Mouse (Mus musculus) CH12.LX (cell line): ENCODE measurements around the gene Atg10. TPM values are rescaled to one million over a fixed set of nuclear protein-coding genes. Genes with fewer than 3 reads are reported as not detected.

Experiments used
- DNase-seq: peaks from one replicate; pipeline ENCODE4 v3.0.0-alpha.2; 2013; ENCODE audit errors: extremely low read depth
- H3K27ac ChIP-seq: 2 replicates; pipeline ENCODE4 v1.5.1; 2012; ENCODE audit warnings: low read depth, mild to moderate bottlenecking, control low read depth, moderate library complexity; ENCODE audit not compliant: insufficient read depth
- H3K27me3 ChIP-seq: replicated peaks from 2 replicates; pipeline ENCODE3; 2012; ENCODE audit warnings: inconsistent platforms
- H3K36me3 ChIP-seq, 2 experiments: replicated peaks in 1 of 2; 2 replicates each; pipeline versions ENCODE3 to v1.6.1; 2012; ENCODE audit warnings: inconsistent platforms in 1 of 2, low read length in 1 of 2, mild to moderate bottlenecking in 1 of 2, mixed read lengths in 1 of 2, moderate library complexity in 1 of 2; ENCODE audit not compliant: control insufficient read depth in 1 of 2, insufficient read depth in 1 of 2
- H3K4me1 ChIP-seq, 2 experiments: 2 replicates each; pipeline ENCODE4 v1.6.1; 2012; ENCODE audit warnings: inconsistent platforms in 1 of 2, moderate library complexity in 1 of 2; ENCODE audit not compliant: insufficient read depth in 2 of 2, control insufficient read depth in 1 of 2
- H3K4me2 ChIP-seq: 2 replicates; pipeline ENCODE4 v1.6.1; 2012; ENCODE audit warnings: low read depth, mild to moderate bottlenecking, control low read depth; ENCODE audit not compliant: poor library complexity, insufficient read depth, severe bottlenecking
- H3K4me3 ChIP-seq, 3 experiments: fragments of 150-350 bp in 1 of 3; sonication (generic) in 1 of 3; replicated peaks in 1 of 3; 2 replicates each; pipeline versions ENCODE3 to v1.5.1; 2011 to 2012; ENCODE audit warnings: low read depth in 2 of 3, low read length in 2 of 3, mild to moderate bottlenecking in 2 of 3, moderate library complexity in 2 of 3, control low read depth in 1 of 3, improper control_type of control experiment in 1 of 3, inconsistent platforms in 1 of 3, mixed read lengths in 1 of 3; ENCODE audit not compliant: poor library complexity in 1 of 3
- H3K79me2 ChIP-seq: replicated peaks from 2 replicates; pipeline ENCODE4 v1.6.1; 2012; ENCODE audit warnings: mild to moderate bottlenecking, moderate library complexity; ENCODE audit not compliant: control insufficient read depth, poor library complexity, insufficient read depth, severe bottlenecking; ENCODE audit errors: extremely low read depth
- H3K9ac ChIP-seq: 2 replicates; pipeline ENCODE4 v1.6.1; 2012; ENCODE audit warnings: low read depth, mild to moderate bottlenecking, control low read depth, moderate library complexity; ENCODE audit not compliant: insufficient read depth
- H3K9me3 ChIP-seq: replicated peaks from 2 replicates; pipeline ENCODE3; 2012; ENCODE audit warnings: low read length, inconsistent platforms, mixed read lengths
- BHLHE40 ChIP-seq: IDR thresholded peaks from 2 replicates; pipeline ENCODE4 v1.6.1; 2011; ENCODE audit warnings: mild to moderate bottlenecking, low read depth, low read length, improper control_type of control experiment
- CTCF ChIP-seq, 2 experiments: IDR thresholded peaks in 1 of 2; conservative IDR thresholded peaks in 1 of 2; 2 replicates each; pipeline ENCODE4 v1.5.1; 2011 to 2012; ENCODE audit warnings: low read depth in 2 of 2, low read length in 2 of 2, improper control_type of control experiment in 1 of 2, inconsistent platforms in 1 of 2, mild to moderate bottlenecking in 1 of 2, moderate library complexity in 1 of 2
- ELF1 ChIP-seq: IDR thresholded peaks from 2 replicates; pipeline ENCODE4 v1.6.1; 2014; ENCODE audit warnings: low read depth, mild to moderate bottlenecking, inconsistent platforms, low read length, improper control_type of control experiment
- ETS1 ChIP-seq: conservative IDR thresholded peaks from 2 replicates; pipeline ENCODE4 v1.6.1; 2012; ENCODE audit warnings: low read depth, mild to moderate bottlenecking, inconsistent platforms, low read length, improper control_type of control experiment, moderate library complexity
- HCFC1 ChIP-seq: IDR thresholded peaks from 2 replicates; pipeline ENCODE4 v1.6.1; 2012; ENCODE audit warnings: low read depth, mild to moderate bottlenecking, inconsistent platforms, low read length, improper control_type of control experiment
- IRF4 ChIP-seq: IDR thresholded peaks from 2 replicates; pipeline ENCODE4 v1.6.1; 2014; ENCODE audit warnings: low read depth, mild to moderate bottlenecking, inconsistent platforms, low read length, improper control_type of control experiment
- JUN ChIP-seq: IDR thresholded peaks from 2 replicates; pipeline ENCODE4 v1.6.1; 2011; ENCODE audit warnings: low read depth, mild to moderate bottlenecking, low read length, improper control_type of control experiment, moderate library complexity; ENCODE audit not compliant: insufficient read depth
- JUND ChIP-seq: conservative IDR thresholded peaks from 2 replicates; pipeline ENCODE4 v1.6.1; 2011; ENCODE audit warnings: low read depth, low read length, improper control_type of control experiment
- KAT2A ChIP-seq: IDR thresholded peaks from 2 replicates; pipeline ENCODE4 v1.6.1; 2012; ENCODE audit warnings: low read length, improper control_type of control experiment, inconsistent platforms; ENCODE audit not compliant: insufficient replicate concordance
- MAX ChIP-seq: IDR thresholded peaks from 2 replicates; pipeline ENCODE4 v1.6.1; 2011; ENCODE audit warnings: low read length, improper control_type of control experiment
- MAZ ChIP-seq: IDR thresholded peaks from 2 replicates; pipeline ENCODE4 v1.6.1; 2012; ENCODE audit warnings: low read depth, mild to moderate bottlenecking, inconsistent platforms, low read length, improper control_type of control experiment, moderate library complexity
- MXI1 ChIP-seq: IDR thresholded peaks from 2 replicates; pipeline ENCODE4 v1.6.1; 2011; ENCODE audit warnings: mild to moderate bottlenecking, low read depth, low read length, improper control_type of control experiment
- PAX5 ChIP-seq: IDR thresholded peaks from 2 replicates; pipeline ENCODE4 v1.6.1; 2012; ENCODE audit warnings: low read length, inconsistent platforms, mixed read lengths
- POLR2A ChIP-seq: IDR thresholded peaks from 2 replicates; pipeline ENCODE4 v1.6.1; 2011; ENCODE audit warnings: low read depth, mild to moderate bottlenecking, improper control_type of control experiment, low read length
- POLR2AphosphoS2 ChIP-seq: IDR thresholded peaks from 2 replicates; pipeline ENCODE4 v1.6.1; 2011; ENCODE audit warnings: low read depth, low read length, improper control_type of control experiment
- SIN3A ChIP-seq: IDR thresholded peaks from 2 replicates; pipeline ENCODE4 v1.6.1; 2012; ENCODE audit warnings: low read length, improper control_type of control experiment, inconsistent platforms
- TBP ChIP-seq: conservative IDR thresholded peaks from 2 replicates; pipeline ENCODE4 v1.6.1; 2011; ENCODE audit warnings: low read depth, low read length, improper control_type of control experiment
- USF1 ChIP-seq: IDR thresholded peaks from 2 replicates; pipeline ENCODE4 v1.6.1; 2014; ENCODE audit warnings: low read depth, mild to moderate bottlenecking, inconsistent platforms, low read length, improper control_type of control experiment
- USF2 ChIP-seq: conservative IDR thresholded peaks from 2 replicates; pipeline ENCODE4 v1.6.1; 2011; ENCODE audit warnings: low read depth, low read length, improper control_type of control experiment
- ZMIZ1 ChIP-seq: IDR thresholded peaks from 2 replicates; pipeline ENCODE4 v1.6.1; 2012; ENCODE audit warnings: low read depth, mild to moderate bottlenecking, inconsistent platforms, low read length, improper control_type of control experiment
- dilution Hi-C: fragments of 300-500 bp; cut with MboI; formaldehyde crosslinking; loops from 2 replicates; pipeline ENCODE4 v1.14.3; 2020; ENCODE audit warnings: low sequenced_read_pairs; ENCODE audit not compliant: extremely low pct_unique_long_range_greater_than_20kb, extremely low pct_ligation_motif_present
- in situ Hi-C: fragments of 300-500 bp; cut with MboI; formaldehyde crosslinking; loops from 3 replicates; pipeline ENCODE4 v1.14.3; 2019; ENCODE audit warnings: low sequenced_read_pairs, low pct_ligation_motif_present, low pct_unique_long_range_greater_than_20kb, mixed read lengths
- polyA plus RNA-seq: library from polyadenylated mRNA; unstranded; fragments of >175 nt; gene quantifications from 2 replicates; pipeline ENCODE4 v1.2.1, GENCODE M21; 2012; ENCODE audit warnings: low read depth; ENCODE audit not compliant: insufficient read length
- total RNA-seq, 2 experiments: library from RNA; depleted of rRNA; stranded (reverse); fragments of 300-350 nt in 1 of 2; fragments of >200 nt in 1 of 2; gene quantifications; 2 replicates each; pipeline ENCODE4 v1.2.3; 2012 to 2014

Gene Atg10
- total and polyA plus RNA-seq, 3 experiments: 3.4 to 7.2 (median 4.2) TPM

- Histone ChIP-seq H3K27me3 (no peaks in the 10 kb centered on the region), H3K9ac (no peak overlapping the region), H3K36me3 (no peaks in the 10 kb centered on the region), H3K4me2 (no peak overlapping the region), H3K79me2 (no peaks in the 10 kb centered on the region), H3K27ac (no peak overlapping the region), H3K4me3 (no peak overlapping the region), H3K9me3 (peaks cover 2% of the 10 kb centered on the region), H3K4me1 (no peaks in the 10 kb centered on the region)
- in situ Hi-C loops: no loop called here
- no peak for DNase-seq
- dilution Hi-C loops: no loop called here
- TF ChIP-seq POLR2A (no peak), USF2 (no peak), SIN3A (no peak), HCFC1 (no peak), PAX5 (no peak), TBP (no peak), ELF1 (no peak), MXI1 (no peak), JUND (no peak), POLR2AphosphoS2 (no peak), ETS1 (no peak), JUN (no peak), USF1 (no peak), KAT2A (no peak), CTCF (conservative IDR thresholded peaks at IDR 0.05 in 1 of 2, IDR thresholded peaks at IDR 0.05 in 1 of 2; ENCODE audit: low read depth in 2 of 2, low read length in 2 of 2) (no peak), MAZ (no peak)
Measured at GRCm38 (mm10) chr13:91046851-91047250, 176.9 kb downstream of the Atg10 start.

DNA sequence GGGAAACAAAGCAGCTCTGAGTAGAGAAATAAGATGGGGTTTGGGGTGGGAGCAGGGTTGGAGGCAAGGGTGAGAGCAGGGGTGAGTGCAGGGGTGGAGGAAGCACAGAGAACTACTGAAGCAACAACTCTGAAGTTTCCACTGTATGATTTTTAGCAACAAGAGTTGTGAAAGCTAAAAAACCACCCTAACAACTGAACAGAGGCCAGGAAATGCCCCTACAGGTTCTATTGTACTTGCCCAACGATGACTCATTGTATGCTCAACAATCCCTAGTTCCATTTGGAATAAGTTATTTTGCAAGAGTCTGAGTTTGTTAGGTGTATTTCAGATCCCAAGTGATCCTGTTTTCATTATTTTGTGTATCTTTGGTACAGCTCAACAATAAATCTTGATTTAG lies 182.5 kb downstream of the Atg10 start:
- H3K27me3 ChIP-seq: no peaks in the 10 kb centered on the region
- no peaks in the 10 kb centered on the region for H3K36me3 ChIP-seq
- H3K9ac ChIP-seq: no peak overlapping the region
- dilution Hi-C loops: no loop called here
- no peak overlapping the region for H3K4me2 ChIP-seq
- DNase-seq: no peak
- H3K4me3 ChIP-seq: no peak overlapping the region
- H3K27ac ChIP-seq: no peak overlapping the region
- no peaks in the 10 kb centered on the region for H3K79me2 ChIP-seq
- in situ Hi-C loops: no loop called here
- H3K9me3 ChIP-seq: no peaks in the 10 kb centered on the region
- TF ChIP-seq IRF4 (no peak), MAX (no peak), BHLHE40 (no peak), ZMIZ1 (no peak), MXI1 (no peak), MAZ (no peak)
- H3K4me1 ChIP-seq: no peaks in the 10 kb centered on the region; a peak in 1 of 4 replicates
